Mouse (Mus musculus): Measurements from ENCODE around the gene Slc38a6.

DNA sequence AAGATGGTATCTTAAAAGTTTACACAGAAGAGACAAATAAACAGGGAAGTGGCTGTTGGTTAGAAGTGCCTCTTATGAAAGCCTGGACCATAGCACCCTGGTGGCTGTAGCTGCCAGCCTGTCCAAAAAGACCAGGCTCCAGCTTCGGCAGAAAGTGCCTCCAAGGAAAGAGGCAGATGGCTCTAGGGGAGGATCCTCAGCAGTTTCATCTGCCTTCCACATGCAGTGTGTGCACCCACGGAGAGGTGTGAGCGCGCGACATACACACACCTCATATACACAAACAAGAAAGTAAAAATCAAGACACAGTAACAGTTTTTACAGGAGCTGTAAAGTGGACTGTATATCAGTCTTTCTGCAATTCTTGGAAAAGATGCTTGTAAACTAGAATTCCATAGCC is 12.0 kb downstream of the Slc38a6 start:
- TF ChIP-seq CTCF (IDR thresholded peaks at IDR 0.05; ENCODE audit: low read depth) (no peak), EP300 (IDR thresholded peaks at IDR 0.05; ENCODE audit: low read depth) (no peak)

All from heart, postnatal 0 days (tissue).